Mouse (Mus musculus) T-helper 1 cell (primary cell): ENCODE measurements at regions not wholly inside any gene's neighbourhood (a gene's known extent, or its start where the extent isn't known, plus 50 kb on each side); places are given as distances from the start of the nearest gene placed in this dataset.

Experiments
- in situ Hi-C: fragments of 300-600 bp; cut with MboI, MseI; formaldehyde crosslinking; loops from one replicate; pipeline ENCODE4 v1.15.1; 2025; ENCODE audit warnings: high pct_unique_total_duplicates

- in situ Hi-C loops = no loop called here
Observed at GRCm38 (mm10) chr1:88623040-88623439, 79.0 kb downstream of the Arl4c start.

GRCm38 (mm10) chr1:88622356-88622755, 79.7 kb downstream of the Arl4c start:
- in situ Hi-C loops = no loop called here

DNA sequence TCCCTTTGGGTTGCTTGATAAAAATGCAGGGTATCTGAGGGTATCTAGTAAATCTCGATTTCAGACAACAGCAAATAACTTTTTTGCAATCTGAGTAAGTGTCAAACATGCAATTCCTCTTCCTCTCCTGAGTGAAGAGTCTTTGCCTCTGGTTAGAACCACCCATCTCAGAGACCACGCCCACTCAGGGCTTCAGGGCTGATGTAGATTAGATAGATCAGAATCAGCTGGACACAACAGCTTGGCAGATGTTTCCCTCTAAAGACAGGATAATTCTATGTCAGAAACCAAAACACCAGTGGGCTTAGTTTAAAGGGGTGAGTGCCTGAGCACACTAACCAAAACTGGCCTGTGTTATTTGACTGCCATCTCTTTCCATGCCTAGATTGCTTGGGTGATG, 80.8 kb downstream of the Arl4c start:
- in situ Hi-C loops = no loop called here

- in situ Hi-C loops = no loop called here
Observed at GRCm38 (mm10) chr1:88613007-88613406, 89.0 kb downstream of the Arl4c start.

DNA sequence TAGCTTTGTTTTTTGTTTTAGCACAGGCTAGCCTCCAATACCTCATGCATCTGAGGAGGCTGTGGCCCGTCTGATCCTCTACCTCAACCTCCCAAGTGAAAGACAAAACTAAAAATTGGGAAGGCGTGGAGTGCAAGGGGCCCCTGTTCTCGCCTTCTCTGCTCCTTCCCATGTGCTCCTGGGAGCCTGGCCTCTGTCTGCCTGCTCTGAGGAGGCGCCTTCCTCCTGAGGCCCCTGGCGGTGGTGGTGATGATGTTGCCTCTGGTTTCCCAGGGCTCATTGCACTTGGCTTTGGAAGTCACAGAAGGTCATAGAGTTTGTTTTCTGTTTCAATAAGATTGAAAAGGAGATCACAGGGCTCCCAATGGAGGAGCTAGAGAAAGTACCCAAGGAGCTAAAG, 90.8 kb downstream of the Arl4c start:
- in situ Hi-C loops = no loop called here

DNA sequence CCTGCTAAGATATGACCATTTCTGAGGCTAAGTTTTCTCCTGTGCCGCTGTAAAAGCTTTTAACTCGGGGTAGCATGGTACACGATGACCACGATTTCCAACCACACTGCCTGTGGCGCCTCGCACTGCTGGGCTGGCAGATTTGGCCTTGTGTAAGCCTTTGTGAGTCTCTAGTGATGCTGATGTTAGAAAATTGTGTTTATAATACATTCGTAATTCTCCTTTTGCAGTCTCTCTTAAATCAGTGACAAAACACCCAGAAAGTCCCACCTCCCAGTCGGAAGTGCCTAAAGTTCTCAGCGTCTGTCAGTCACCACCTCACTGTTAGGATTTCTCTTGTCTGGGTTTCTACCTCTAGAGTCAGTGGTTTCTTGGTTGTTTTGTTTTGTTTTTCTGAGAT, 91.2 kb downstream of the Arl4c start:
- in situ Hi-C loops = no loop called here

DNA sequence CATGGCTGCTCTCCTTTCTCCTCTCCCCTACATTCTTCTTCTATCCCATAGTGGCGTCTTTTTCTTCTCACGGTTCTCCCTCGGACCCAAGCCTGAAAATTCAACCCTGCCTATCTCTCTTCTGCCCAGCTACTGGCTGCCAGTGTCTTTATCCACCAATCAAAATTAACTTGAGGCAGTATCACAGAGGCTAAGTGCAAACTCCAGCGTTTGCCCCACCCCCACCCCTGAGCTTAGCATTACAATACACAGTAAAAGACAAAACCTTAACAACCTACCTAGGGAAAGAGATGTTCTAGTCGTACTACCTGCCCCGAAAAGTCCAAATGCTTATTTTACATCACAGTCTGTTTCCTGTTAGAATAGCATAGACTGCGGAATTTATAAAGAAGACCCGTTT, 93.2 kb downstream of the Arl4c start:
- in situ Hi-C loops = no loop called here

- in situ Hi-C loops = no loop called here
Observed at GRCm38 (mm10) chr1:88608236-88608635, 93.8 kb downstream of the Arl4c start.

DNA sequence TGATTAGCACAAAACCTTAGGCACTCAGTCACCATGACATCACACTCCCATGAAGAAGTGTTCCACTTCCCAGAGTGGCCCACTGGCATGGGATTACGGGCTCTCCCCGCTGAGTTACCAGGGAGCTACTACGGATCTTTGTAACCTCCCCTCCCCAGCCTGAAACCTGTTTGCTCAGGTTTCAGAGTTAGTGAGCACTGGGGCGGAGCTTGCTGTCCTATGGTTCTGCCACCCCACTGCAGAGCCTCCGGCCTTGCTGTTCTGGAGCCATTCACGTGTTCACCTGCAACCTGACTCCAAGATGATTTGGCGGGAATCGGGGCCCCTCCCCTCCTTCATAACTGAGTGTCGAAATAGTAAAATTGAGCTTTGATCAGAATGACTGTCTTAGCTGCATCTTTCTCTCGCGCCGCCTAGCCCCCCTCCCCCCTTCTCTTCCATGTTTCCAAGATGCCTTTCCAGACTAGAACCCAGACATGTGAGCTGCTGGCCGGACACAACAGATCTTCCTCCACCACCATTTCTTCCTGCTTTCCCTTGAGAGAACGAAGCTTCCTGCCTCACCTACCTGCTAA, 95.8 kb upstream of the Glrp1 start:
- in situ Hi-C loops = no loop called here

DNA sequence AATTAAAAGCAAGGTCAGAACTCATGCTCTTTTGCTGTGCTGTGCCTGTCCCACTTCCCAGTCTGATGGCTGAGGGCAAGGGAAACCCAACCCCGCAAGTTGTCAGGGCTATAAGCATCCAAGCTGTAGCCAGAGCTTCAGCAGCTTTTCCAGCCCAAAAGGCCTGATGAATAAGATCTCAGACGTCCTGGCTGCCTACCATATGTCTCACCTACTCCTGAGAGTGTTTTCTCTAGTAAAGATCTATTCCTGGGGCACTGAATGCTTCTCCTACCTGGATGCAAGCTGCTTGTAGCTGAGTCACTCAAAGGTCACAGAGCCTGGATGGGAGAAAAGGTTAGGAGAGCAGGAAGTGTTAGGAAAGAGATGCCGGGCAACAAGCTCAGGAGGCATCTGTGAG, 92.4 kb upstream of the Glrp1 start:
- in situ Hi-C loops = no loop called here

- in situ Hi-C loops = no loop called here
Observed at GRCm38 (mm10) chr1:88601801-88602200, 91.9 kb upstream of the Glrp1 start.

GRCm38 (mm10) chr1:88600145-88600544, 90.3 kb upstream of the Glrp1 start:
- in situ Hi-C loops = no loop called here

- in situ Hi-C loops = no loop called here
Observed at GRCm38 (mm10) chr1:88594484-88595254, 84.8 kb upstream of the Glrp1 start.

GRCm38 (mm10) chr1:88592036-88592435, 82.2 kb upstream of the Glrp1 start:
- in situ Hi-C loops = no loop called here

- in situ Hi-C loops = no loop called here
Observed at GRCm38 (mm10) chr1:88590802-88591380, 81.0 kb upstream of the Glrp1 start.

GRCm38 (mm10) chr1:88588747-88589146, 78.9 kb upstream of the Glrp1 start:
- in situ Hi-C loops = loop anchor here (5.0 kb wide), 1 partner anchor 489 kb away; no protein-coding TSS in a partner anchor

- in situ Hi-C loops = loop anchor here (5.0 kb wide), 1 partner anchor 490 kb away; no protein-coding TSS in a partner anchor
Observed at GRCm38 (mm10) chr1:88586823-88587820, 77.3 kb upstream of the Glrp1 start.

DNA sequence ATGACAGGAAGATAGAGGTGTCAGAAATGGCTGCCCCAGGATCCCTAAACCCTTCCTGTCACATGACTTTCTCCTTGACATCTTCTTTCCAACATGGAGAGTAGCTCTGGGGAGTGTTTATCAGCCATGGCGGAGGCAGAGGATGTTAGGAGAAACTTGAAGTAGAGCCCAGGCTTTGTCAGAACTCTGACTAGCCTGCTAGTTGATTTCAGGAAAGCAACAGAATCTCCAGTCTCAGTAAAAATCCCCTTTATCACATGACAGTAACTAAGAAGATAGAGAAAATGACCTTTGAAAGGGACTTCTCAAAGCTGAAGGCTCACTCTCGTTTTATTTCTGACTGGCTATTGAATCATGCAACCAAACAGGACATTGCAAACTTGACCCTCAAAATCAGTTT, 76.3 kb upstream of the Glrp1 start:
- in situ Hi-C loops = loop anchor here (5.0 kb wide), 1 partner anchor 491 kb away; no protein-coding TSS in a partner anchor

GRCm38 (mm10) chr1:88584515-88585033, 74.7 kb upstream of the Glrp1 start:
- in situ Hi-C loops = loop anchor here (5.0 kb wide), 1 partner anchor 493 kb away; no protein-coding TSS in a partner anchor

- in situ Hi-C loops = no loop called here
Observed at GRCm38 (mm10) chr1:88578231-88578620, 68.4 kb upstream of the Glrp1 start.

- in situ Hi-C loops = no loop called here
Observed at GRCm38 (mm10) chr1:88577498-88578230, 67.8 kb upstream of the Glrp1 start.
